Mouse (Mus musculus) ZHBTc4 (cell line): ENCODE measurements around the gene Idh3a.
A peak's percentile ranks its signal among the peaks of the same experiment; 100 is the strongest.

Experiments used
- DNase-seq: peaks from one replicate; pipeline ENCODE4 v3.0.0-alpha.2; 2011; ENCODE audit warnings: low read depth, low spot score

The Idh3a gene

GRCm38 (mm10) chr9:54587863-54588262, 1.7 kb downstream of the Idh3a start:
- no peak for DNase-seq

DNA sequence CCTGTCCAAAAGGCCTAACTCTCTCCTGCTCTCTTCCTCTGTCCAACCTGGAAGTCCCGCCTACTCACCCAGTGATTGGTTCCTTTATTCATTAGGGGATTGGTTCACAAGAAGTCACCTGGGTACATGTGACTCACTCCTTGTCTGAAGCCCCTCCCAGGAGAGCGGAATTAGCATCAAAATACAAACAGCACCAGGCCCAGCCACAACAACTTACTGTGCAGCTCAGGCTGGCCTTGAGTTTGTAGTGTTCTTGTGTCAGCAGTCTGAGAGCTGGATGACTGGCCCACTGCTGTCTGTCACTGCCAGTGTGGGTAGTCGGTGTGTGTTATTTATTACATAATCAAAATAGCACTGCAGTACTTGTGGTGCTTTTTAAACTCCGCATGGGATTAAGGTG, 7.5 kb downstream of the Idh3a start:
- DNase-seq: peak; percentile 94

GRCm38 (mm10) chr9:54596752-54597465, 10.8 kb downstream of the Idh3a start:
- no peak for DNase-seq

DNA sequence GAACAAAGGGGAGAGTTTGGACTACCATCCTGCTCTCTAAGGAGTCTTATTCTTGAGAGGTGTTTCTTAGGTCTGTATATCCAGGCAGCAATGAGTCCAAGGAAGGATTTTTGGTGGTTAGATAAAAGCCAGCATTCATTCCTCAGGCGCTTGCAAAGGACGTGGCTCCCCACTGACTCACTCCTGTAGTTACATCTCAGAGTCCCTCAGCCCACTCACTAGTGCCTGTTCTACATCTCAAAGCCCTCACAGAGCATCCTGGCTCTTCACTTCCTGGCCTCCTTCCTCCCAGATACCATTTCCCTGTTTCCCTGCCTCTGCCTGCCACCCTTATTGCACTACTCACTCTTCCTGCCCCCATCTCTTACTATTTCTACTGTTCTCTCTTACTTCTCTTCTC, 16.3 kb downstream of the Idh3a start:
- DNase-seq: no peak

GRCm38 (mm10) chr9:54602916-54603315, 16.8 kb downstream of the Idh3a start:
- no peak for DNase-seq

DNA sequence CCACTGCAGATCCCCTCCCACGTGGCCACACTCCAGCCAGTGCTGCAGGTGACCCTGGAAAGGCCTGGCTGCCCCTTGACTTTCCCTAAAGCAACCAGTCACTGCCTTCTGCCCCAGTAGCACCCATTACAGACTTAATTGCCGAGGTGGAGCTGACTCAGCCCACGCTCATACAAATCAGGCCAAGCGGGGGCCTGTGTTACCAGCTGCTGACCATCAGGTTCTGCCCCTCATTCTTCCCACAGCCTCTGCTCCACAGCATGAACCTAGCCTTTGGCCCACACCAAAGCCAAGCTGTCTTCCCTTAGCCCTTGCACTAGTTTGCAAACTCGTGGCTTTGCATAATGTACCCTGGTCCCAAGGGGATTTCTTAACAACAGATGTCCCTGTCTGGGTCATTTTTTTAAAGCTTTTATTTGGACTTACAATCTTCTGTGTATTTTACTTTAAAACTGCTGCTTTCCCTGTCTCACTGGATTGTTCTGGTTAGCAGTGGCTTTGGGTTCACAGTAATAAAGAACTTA, 18.1 kb downstream of the Idh3a start:
- DNase-seq: no peak

DNA sequence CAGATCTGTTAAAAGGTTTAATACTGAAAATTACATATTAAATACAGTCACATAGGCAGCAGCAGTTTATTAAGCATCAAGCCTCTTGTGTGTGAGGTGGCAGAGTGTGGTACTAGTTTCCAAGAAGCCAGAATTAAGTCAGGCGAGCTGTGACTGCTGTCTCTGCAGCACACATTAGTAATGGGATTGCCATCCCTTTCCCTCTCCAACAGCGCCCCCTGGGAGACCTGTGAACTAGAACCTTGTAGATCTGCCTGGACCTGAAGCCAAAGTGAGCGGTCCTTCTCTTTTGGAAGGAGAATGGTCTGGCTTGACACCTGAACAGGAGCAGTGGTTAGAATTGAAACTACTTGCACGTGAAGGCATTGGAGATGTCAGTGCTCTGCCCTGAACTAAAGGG, 18.8 kb downstream of the Idh3a start:
- peak; percentile 74 for DNase-seq

- DNase-seq: no peak
Observed at GRCm38 (mm10) chr9:54612781-54613191, 26.7 kb downstream of the Idh3a start.

GRCm38 (mm10) chr9:54614182-54614850, 28.2 kb downstream of the Idh3a start:
- DNase-seq: peak; percentile 74

GRCm38 (mm10) chr9:54627240-54627639, 41.1 kb downstream of the Idh3a start:
- DNase-seq: no peak

GRCm38 (mm10) chr9:54628752-54629151, 42.6 kb downstream of the Idh3a start:
- DNase-seq: no peak

GRCm38 (mm10) chr9:54629613-54630261, 43.6 kb downstream of the Idh3a start:
- DNase-seq: no peak

DNA sequence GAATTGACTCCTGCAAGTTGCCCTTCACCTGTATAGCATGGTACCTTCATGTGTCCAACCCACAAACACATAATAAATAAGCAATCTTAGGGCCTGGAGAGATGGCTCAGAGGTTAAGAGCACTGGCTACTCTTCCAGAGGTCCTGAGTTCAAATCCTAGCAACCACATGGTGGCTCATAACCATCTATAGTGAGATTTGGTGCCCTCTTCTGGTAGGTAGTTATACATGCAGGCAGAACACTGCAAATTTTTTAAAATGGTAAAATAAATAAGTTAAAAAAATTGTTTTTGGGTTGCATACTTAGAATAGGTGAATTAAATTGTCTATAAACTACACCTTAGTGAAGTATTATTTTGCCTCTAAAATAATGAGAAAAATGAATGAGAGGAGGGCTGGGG, 44.8 kb downstream of the Idh3a start:
- DNase-seq: no peak

DNA sequence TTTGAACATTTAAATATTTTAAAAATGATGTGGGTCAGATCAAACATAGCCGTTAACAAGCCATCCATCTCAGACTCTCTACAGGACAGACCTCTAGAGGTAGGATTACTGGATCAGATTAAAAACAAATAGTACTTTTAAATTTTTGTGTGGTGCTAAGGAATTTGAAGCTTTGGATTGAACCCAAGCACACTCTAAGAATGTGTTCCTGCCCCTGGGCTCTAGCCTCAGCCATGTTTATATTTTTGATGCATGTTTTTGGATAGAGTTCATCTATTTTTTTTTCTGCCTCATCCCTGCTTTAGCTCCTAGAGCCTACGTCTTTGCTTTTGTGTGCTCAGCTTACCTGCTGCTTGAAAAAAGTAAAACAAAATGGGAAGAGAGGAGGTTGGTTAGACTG, 47.3 kb downstream of the Idh3a start:
- DNase-seq: no peak

DNA sequence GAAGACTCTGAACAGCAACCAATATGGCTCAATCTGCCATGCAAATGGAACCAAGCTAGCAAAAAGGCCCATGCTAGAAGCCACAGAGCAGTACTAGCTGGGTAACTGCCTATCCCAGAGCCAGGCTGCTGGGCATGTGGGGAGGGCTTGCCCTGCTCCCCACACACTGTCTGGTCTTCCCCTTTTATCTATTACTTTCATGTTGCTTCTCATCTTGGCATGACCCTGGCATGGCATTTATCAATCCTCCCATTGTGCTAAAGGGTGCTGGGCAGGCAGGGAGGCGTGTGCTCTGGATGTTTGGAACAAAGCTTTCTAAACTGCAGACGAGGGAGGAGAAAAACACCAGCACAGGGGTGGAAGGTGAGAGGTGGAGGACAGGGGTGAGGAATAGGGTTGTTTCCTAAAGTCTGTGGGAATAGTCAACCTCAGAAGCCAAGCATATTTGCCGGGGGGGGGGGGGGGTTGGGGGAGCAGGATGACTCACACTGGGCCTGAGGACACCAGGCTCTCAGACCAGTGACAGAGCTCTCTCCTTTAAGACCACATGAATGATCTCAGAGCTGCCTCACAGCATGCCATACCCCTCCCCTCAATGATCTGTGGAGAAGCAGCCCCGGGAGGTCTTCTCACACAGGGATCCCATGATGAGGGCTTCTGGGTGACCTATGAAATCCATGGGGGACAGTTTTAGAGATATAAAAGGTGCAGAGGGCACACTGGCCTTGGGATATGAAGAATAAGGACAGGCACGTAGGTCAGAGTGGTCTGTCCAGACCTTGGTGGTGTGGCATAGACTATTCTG, 51.6 kb downstream of the Idh3a start:
- no peak for DNase-seq

DNA sequence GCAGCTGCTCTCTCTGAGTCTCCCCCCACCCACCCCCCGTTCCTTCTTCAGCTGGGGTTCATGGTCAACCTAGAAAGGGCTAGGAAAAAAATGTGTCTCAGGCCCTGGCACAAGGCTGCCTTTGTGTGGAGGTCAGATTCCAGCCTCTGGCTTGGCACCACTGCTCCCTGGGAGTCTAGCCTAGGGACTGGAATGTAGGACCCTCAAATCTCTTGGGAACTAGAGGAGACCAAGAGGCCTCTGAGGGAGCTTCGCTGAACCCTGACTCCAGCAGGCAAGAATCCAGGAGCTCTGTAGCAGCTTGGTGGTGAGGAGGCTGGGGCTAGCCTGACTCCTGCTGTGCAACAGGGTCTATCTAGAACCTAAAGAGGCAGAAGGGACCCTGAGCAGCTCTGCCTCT, 53.1 kb downstream of the Idh3a start:
- no peak for DNase-seq

DNA sequence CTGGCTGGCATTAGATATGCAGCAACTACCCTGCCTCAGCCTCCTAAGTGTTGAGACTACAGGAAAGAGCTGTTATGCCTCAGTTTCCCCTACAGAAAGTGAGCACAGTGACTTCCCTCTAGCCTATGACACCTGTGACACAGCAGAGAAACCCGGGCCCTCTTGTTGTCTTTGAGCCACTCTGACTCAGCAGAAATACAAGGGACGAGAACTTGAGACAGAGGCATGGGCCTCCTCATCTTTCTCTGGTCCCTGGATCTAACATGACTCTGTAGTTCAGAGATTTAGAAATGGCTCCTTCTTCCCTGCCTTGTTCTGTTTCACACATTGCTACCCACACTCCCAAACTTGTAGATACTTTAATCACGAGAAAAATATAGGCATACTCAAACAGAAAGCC, 55.4 kb downstream of the Idh3a start:
- no peak for DNase-seq

- no peak for DNase-seq
Observed at GRCm38 (mm10) chr9:54642149-54642548, 56.0 kb downstream of the Idh3a start.

- no peak for DNase-seq
Observed at GRCm38 (mm10) chr9:54642556-54642955, 56.4 kb downstream of the Idh3a start.

DNA sequence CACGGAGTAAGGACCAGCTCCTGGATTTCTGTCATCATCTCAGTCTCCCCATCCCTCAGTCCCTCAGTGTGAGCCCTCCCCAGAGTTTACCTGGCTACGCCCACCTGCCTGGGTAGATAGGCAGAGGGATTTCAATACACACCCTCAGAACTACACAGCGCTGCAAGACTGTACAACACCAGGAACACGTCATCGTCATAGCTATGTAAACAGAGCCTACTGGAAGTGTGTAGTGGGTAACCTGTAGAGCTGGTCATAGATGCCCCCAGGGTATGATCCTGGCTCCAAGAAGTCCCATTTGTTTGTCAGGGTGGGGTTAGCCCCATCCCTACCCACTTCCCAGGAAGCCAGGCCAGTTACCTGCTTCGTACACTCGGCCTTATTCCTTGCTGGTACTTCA, 57.0 kb downstream of the Idh3a start:
- no peak for DNase-seq

GRCm38 (mm10) chr9:54645530-54645929, 59.4 kb downstream of the Idh3a start:
- no peak for DNase-seq

DNA sequence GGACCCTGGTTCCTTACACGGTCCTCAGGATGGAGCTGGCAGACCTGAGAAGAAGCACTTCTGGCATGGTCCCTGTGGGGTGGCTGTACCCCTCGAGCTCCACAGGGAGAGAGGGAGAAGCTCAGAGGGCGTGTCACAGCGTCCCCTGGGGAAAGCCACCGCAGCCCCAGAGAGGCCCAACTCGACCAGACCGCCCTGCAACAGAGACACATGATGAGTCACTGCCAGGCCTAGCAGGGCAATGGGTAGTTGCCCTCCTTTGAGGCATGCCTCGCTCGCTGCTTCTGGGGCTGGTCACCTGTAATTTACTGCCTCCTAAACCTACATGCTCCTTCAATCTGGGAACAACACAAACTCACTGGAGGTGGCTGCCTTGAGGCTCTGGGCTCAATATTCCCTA, 60.1 kb downstream of the Idh3a start:
- DNase-seq: no peak
